Mouse (Mus musculus): ENCODE measurements around the gene Lamc1. TPM values are rescaled to one million over a fixed set of nuclear protein-coding genes. Genes with fewer than 3 reads are reported as not detected.

Lamc1 gene
- polyA plus RNA-seq, 1 experiment from 2014 or later = 151 TPM

- ATAC-seq (ENCODE audit: low FRiP score, low TSS enrichment) = no peak
Measured at GRCm38 (mm10) chr1:153241346-153241745, 91.2 kb downstream of the Lamc1 start.

GRCm38 (mm10) chr1:153235576-153235975 lies 97.0 kb downstream of the Lamc1 start:
- 71% methylated on average over 4 of the region's 4 CpGs for WGBS
- Histone ChIP-seq H3K36me3 (ENCODE audit: control insufficient read depth, insufficient read depth, low read length) (peaks cover 77% of the 10 kb centered on the region), H3K27ac (ENCODE audit: low read depth, low read length) (no peak overlapping the region), H3K4me3 (ENCODE audit: low read length) (no peak overlapping the region), H3K27me3 (ENCODE audit: control insufficient read depth, insufficient read depth, low read length) (no peaks in the 10 kb centered on the region), H3K9me3 (ENCODE audit: control insufficient read depth, low read length) (no peaks in the 10 kb centered on the region), H3K4me1 (ENCODE audit: control insufficient read depth, insufficient read depth, low read length) (no peaks in the 10 kb centered on the region), H3K4me2 (replicated peaks; ENCODE audit: low read depth, low read length) (no peak overlapping the region), H3K9ac (ENCODE audit: low read depth, low read length) (no peak overlapping the region)
- ATAC-seq (ENCODE audit: low FRiP score, low TSS enrichment) = no peak

More at GRCm38 (mm10) chr1:153241346-153241745, 91.2 kb downstream of the Lamc1 start:
- Histone ChIP-seq H3K4me2 (replicated peaks; ENCODE audit: low read depth, low read length) (no peak overlapping the region), H3K27ac (ENCODE audit: low read depth, low read length) (no peak overlapping the region), H3K4me1 (ENCODE audit: control insufficient read depth, insufficient read depth, low read length) (no peaks in the 10 kb centered on the region), H3K36me3 (ENCODE audit: control insufficient read depth, insufficient read depth, low read length) (peaks cover 88% of the 10 kb centered on the region), H3K9ac (ENCODE audit: low read depth, low read length) (no peak overlapping the region), H3K9me3 (ENCODE audit: control insufficient read depth, low read length) (no peaks in the 10 kb centered on the region), H3K4me3 (ENCODE audit: low read length) (no peak overlapping the region), H3K27me3 (ENCODE audit: control insufficient read depth, insufficient read depth, low read length) (no peaks in the 10 kb centered on the region)
- 84% methylated on average over 7 of the region's 7 CpGs for WGBS

GRCm38 (mm10) chr1:153231681-153232080 lies 100.9 kb downstream of the Lamc1 start:
- WGBS = 80% methylated on average over 9 of the region's 9 CpGs
- Histone ChIP-seq H3K36me3 (ENCODE audit: control insufficient read depth, insufficient read depth, low read length) (peaks cover 86% of the 10 kb centered on the region), H3K27ac (ENCODE audit: low read depth, low read length) (no peak overlapping the region)

GRCm38 (mm10) chr1:153227916-153228315 lies 104.7 kb downstream of the Lamc1 start:
- no peak overlapping the region for H3K4me2 ChIP-seq (replicated peaks; ENCODE audit: low read depth, low read length)
- no peak overlapping the region for H3K9ac ChIP-seq (ENCODE audit: low read depth, low read length)
- WGBS = 60% methylated on average over 4 of the region's 4 CpGs
- no peak for ATAC-seq (ENCODE audit: low FRiP score, low TSS enrichment)
- H3K9me3 ChIP-seq (ENCODE audit: control insufficient read depth, low read length) = no peaks in the 10 kb centered on the region
- no peak overlapping the region for H3K4me3 ChIP-seq (ENCODE audit: low read length)
- H3K27me3 ChIP-seq (ENCODE audit: control insufficient read depth, insufficient read depth, low read length) = no peaks in the 10 kb centered on the region
- no peaks in the 10 kb centered on the region for H3K4me1 ChIP-seq (ENCODE audit: control insufficient read depth, insufficient read depth, low read length)
- no peak overlapping the region for H3K27ac ChIP-seq (ENCODE audit: low read depth, low read length)
- peaks cover 93% of the 10 kb centered on the region for H3K36me3 ChIP-seq (ENCODE audit: control insufficient read depth, insufficient read depth, low read length)

More at GRCm38 (mm10) chr1:153231681-153232080, 100.9 kb downstream of the Lamc1 start:
- H3K27me3 ChIP-seq (ENCODE audit: control insufficient read depth, insufficient read depth, low read length) = no peaks in the 10 kb centered on the region
- no peaks in the 10 kb centered on the region for H3K4me1 ChIP-seq (ENCODE audit: control insufficient read depth, insufficient read depth, low read length)
- no peak overlapping the region for H3K4me3 ChIP-seq (ENCODE audit: low read length)
- no peak overlapping the region for H3K9ac ChIP-seq (ENCODE audit: low read depth, low read length)
- no peak overlapping the region for H3K4me2 ChIP-seq (replicated peaks; ENCODE audit: low read depth, low read length)
- ATAC-seq (ENCODE audit: low FRiP score, low TSS enrichment) = no peak
- H3K9me3 ChIP-seq (ENCODE audit: control insufficient read depth, low read length) = no peaks in the 10 kb centered on the region

GRCm38 (mm10) chr1:153227096-153227495 lies 105.5 kb downstream of the Lamc1 start:
- H3K27ac ChIP-seq (ENCODE audit: low read depth, low read length) = no peak overlapping the region
- H3K4me3 ChIP-seq (ENCODE audit: low read length) = no peak overlapping the region
- no peaks in the 10 kb centered on the region for H3K4me1 ChIP-seq (ENCODE audit: control insufficient read depth, insufficient read depth, low read length)
- no peak overlapping the region for H3K4me2 ChIP-seq (replicated peaks; ENCODE audit: low read depth, low read length)
- peaks cover 86% of the 10 kb centered on the region for H3K36me3 ChIP-seq (ENCODE audit: control insufficient read depth, insufficient read depth, low read length)
- H3K9ac ChIP-seq (ENCODE audit: low read depth, low read length) = no peak overlapping the region
- WGBS = 85% methylated on average over 8 of the region's 8 CpGs
- ATAC-seq (ENCODE audit: low FRiP score, low TSS enrichment) = no peak
- H3K9me3 ChIP-seq (ENCODE audit: control insufficient read depth, low read length) = no peaks in the 10 kb centered on the region
- H3K27me3 ChIP-seq (ENCODE audit: control insufficient read depth, insufficient read depth, low read length) = no peaks in the 10 kb centered on the region

- no peak overlapping the region for H3K4me2 ChIP-seq (replicated peaks; ENCODE audit: low read depth, low read length)
- H3K9ac ChIP-seq (ENCODE audit: low read depth, low read length) = no peak overlapping the region
- ATAC-seq (ENCODE audit: low FRiP score, low TSS enrichment) = no peak
- WGBS = 91% methylated on average over 21 of the region's 21 CpGs
- no peaks in the 10 kb centered on the region for H3K27me3 ChIP-seq (ENCODE audit: control insufficient read depth, insufficient read depth, low read length)
- no peaks in the 10 kb centered on the region for H3K4me1 ChIP-seq (ENCODE audit: control insufficient read depth, insufficient read depth, low read length)
- H3K36me3 ChIP-seq (ENCODE audit: control insufficient read depth, insufficient read depth, low read length) = peaks cover 85% of the 10 kb centered on the region
- H3K9me3 ChIP-seq (ENCODE audit: control insufficient read depth, low read length) = no peaks in the 10 kb centered on the region
- H3K27ac ChIP-seq (ENCODE audit: low read depth, low read length) = no peak overlapping the region
- H3K4me3 ChIP-seq (ENCODE audit: low read length) = no peak overlapping the region
Measured at GRCm38 (mm10) chr1:153225786-153226725, 106.5 kb downstream of the Lamc1 start.

GRCm38 (mm10) chr1:153224331-153224730 lies 108.3 kb downstream of the Lamc1 start:
- H3K36me3 ChIP-seq (ENCODE audit: control insufficient read depth, insufficient read depth, low read length) = peaks cover 83% of the 10 kb centered on the region
- H3K27ac ChIP-seq (ENCODE audit: low read depth, low read length) = 0 out of 2 replicates have a peak overlapping the region, but pooled peaks have one; percentile 7
- ATAC-seq (ENCODE audit: low FRiP score, low TSS enrichment) = no peak
- H3K27me3 ChIP-seq (ENCODE audit: control insufficient read depth, insufficient read depth, low read length) = no peaks in the 10 kb centered on the region
- no peak overlapping the region for H3K4me2 ChIP-seq (replicated peaks; ENCODE audit: low read depth, low read length)
- no peak overlapping the region for H3K9ac ChIP-seq (ENCODE audit: low read depth, low read length)
- WGBS = 52% methylated on average over 5 of the region's 5 CpGs
- H3K4me3 ChIP-seq (ENCODE audit: low read length) = no peak overlapping the region
- H3K4me1 ChIP-seq (ENCODE audit: control insufficient read depth, insufficient read depth, low read length) = no peaks in the 10 kb centered on the region
- no peaks in the 10 kb centered on the region for H3K9me3 ChIP-seq (ENCODE audit: control insufficient read depth, low read length)

GRCm38 (mm10) chr1:153219376-153219775 lies 113.2 kb downstream of the Lamc1 start:
- ATAC-seq (ENCODE audit: low FRiP score, low TSS enrichment) = 0 out of 2 replicates have a peak, but pooled peaks have one; percentile 4
- H3K36me3 ChIP-seq (ENCODE audit: control insufficient read depth, insufficient read depth, low read length) = peaks cover 49% of the 10 kb centered on the region
- 62% methylated on average over 9 of the region's 9 CpGs for WGBS

GRCm38 (mm10) chr1:153216516-153216915 lies 116.1 kb downstream of the Lamc1 start:
- Histone ChIP-seq H3K4me2 (replicated peaks; ENCODE audit: low read depth, low read length) (no peak overlapping the region), H3K4me1 (ENCODE audit: control insufficient read depth, insufficient read depth, low read length) (no peaks in the 10 kb centered on the region), H3K9ac (ENCODE audit: low read depth, low read length) (no peak overlapping the region), H3K36me3 (ENCODE audit: control insufficient read depth, insufficient read depth, low read length) (peaks cover 29% of the 10 kb centered on the region), H3K9me3 (ENCODE audit: control insufficient read depth, low read length) (no peaks in the 10 kb centered on the region), H3K27ac (ENCODE audit: low read depth, low read length) (no peak overlapping the region), H3K4me3 (ENCODE audit: low read length) (no peak overlapping the region), H3K27me3 (ENCODE audit: control insufficient read depth, insufficient read depth, low read length) (no peaks in the 10 kb centered on the region)
- ATAC-seq (ENCODE audit: low FRiP score, low TSS enrichment) = no peak
- WGBS = 85% methylated on average over 4 of the region's 4 CpGs

More at GRCm38 (mm10) chr1:153219376-153219775, 113.2 kb downstream of the Lamc1 start:
- no peaks in the 10 kb centered on the region for H3K9me3 ChIP-seq (ENCODE audit: control insufficient read depth, low read length)
- H3K4me1 ChIP-seq (ENCODE audit: control insufficient read depth, insufficient read depth, low read length) = no peaks in the 10 kb centered on the region
- H3K4me3 ChIP-seq (ENCODE audit: low read length) = no peak overlapping the region
- no peak overlapping the region for H3K4me2 ChIP-seq (replicated peaks; ENCODE audit: low read depth, low read length)
- no peaks in the 10 kb centered on the region for H3K27me3 ChIP-seq (ENCODE audit: control insufficient read depth, insufficient read depth, low read length)
- H3K27ac ChIP-seq (ENCODE audit: low read depth, low read length) = no peak overlapping the region
- no peak overlapping the region for H3K9ac ChIP-seq (ENCODE audit: low read depth, low read length)

All from kidney, embryonic 14.5 days (tissue).